Mouse (Mus musculus): ENCODE measurements around the gene Eomes.

GRCm38 (mm10) chr9:118532516-118533205 is 54.6 kb downstream of the Eomes start:
- no peak for TF ChIP-seq CTCF (IDR thresholded peaks at IDR 0.05; ENCODE audit: low read depth, low read length)
- no peak for TF ChIP-seq POLR2A (IDR thresholded peaks at IDR 0.05; ENCODE audit: insufficient read depth, low read length)
- no peak for TF ChIP-seq EP300 (IDR thresholded peaks at IDR 0.05; ENCODE audit: insufficient read depth, low read depth, low read length)

All from ES-Bruce4 (cell line).